Mouse (Mus musculus): Measurements from ENCODE around the gene Smtn.

DNA sequence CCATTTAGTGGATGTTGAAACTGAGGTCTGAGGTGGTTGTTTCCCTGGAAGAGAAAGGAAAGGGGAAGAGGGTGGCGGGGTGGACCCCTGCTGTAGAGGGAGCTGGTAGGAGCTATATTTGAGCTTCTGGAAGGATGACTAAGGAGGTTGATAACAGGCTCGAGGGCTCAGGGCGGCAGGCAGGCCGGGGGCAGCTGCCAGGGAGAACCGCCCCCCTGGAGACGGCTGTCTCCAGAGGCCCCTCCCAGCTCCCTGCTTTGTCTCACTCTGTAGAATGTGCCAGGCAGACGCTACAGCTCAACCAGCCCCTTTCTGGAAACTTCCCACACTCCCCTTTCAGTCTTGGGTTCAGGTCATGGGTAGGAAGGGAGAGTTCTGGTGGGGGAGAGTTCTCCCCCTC, 32.2 kb downstream of the Smtn start:
- no peak for TF ChIP-seq CTCF (IDR thresholded peaks at IDR 0.05; ENCODE audit: control insufficient read depth, insufficient read depth, insufficient replicate concordance, low read depth, low read length)
- TF ChIP-seq POLR2A (IDR thresholded peaks at IDR 0.05; ENCODE audit: control insufficient read depth, low read depth, low read length), result no peak
